Mouse (Mus musculus) CH12.LX (cell line): ENCODE data around the gene Dthd1.

Experiments used
- CTCF ChIP-seq, 2 experiments: IDR thresholded peaks in 1 of 2; conservative IDR thresholded peaks in 1 of 2; 2 replicates each; pipeline ENCODE4 v1.5.1; 2011 to 2012; ENCODE audit warnings: low read depth in 2 of 2, low read length in 2 of 2, improper control_type of control experiment in 1 of 2, inconsistent platforms in 1 of 2, mild to moderate bottlenecking in 1 of 2, moderate library complexity in 1 of 2
- EP300 ChIP-seq: IDR thresholded peaks from 2 replicates; pipeline ENCODE4 v1.6.1; 2011; ENCODE audit warnings: low read length, improper control_type of control experiment

DNA sequence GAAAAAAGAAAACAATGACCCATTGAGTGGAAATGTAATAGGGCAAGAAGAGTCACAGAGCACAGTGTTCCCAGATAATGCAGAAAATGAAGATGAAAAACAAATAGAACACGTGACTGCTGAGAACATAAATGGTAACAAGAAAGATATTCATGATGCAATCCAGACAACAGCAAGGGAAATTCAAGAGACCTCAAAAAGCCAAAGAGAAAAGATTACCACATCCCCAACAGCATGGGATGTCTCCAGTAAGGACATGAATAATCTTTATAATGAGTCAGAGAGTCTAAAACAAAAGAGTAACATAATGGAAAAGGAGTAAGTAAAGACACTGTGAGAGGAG, 420 bp downstream of the Dthd1 start:
- no peak for TF ChIP-seq CTCF (conservative IDR thresholded peaks at IDR 0.05 in 1 of 2, IDR thresholded peaks at IDR 0.05 in 1 of 2; ENCODE audit: low read depth in 2 of 2, low read length in 2 of 2)
- no peak for TF ChIP-seq EP300
